Comparison of ENCODE assay signal across 8 mouse cellular contexts in genomic region chr5:73647261-73647900, GRCm38 (mm10). TPM values are rescaled to one million over a fixed set of nuclear protein-coding genes. Genes with fewer than 3 reads are reported as not detected.
A peak's percentile ranks its signal among the peaks of the same experiment; 100 is the strongest.
DNase-seq lines count a peak whose midpoint lies in the region; ATAC-seq and TF ChIP-seq lines count a peak whose summit lies in the region.

TSS of gene Sgcb (minus strand) at chr5:73647790.

- peaks cover 4% of the 10 kb centered on the region; the same call in 1 of the 2 replicates for H3K4me1 ChIP-seq in brown adipose tissue, adult 24 weeks (ENCODE audit: control insufficient read depth, insufficient read depth, insufficient read length, low read length)
- H3K4me1 ChIP-seq in forebrain, embryonic 11.5 days (replicated peaks; ENCODE audit: control insufficient read depth, insufficient read depth, low read length), result peaks cover 18% of the 10 kb centered on the region; the same call in 1 of the 2 replicates
- peaks cover 29% of the 10 kb centered on the region for H3K4me1 ChIP-seq in heart, embryonic 15.5 days (replicated peaks)
- peaks cover 0 to 2% of the 10 kb centered on the region in 2 experiments; a peak in 1 of 4 replicates for H3K4me1 ChIP-seq in liver, embryonic 14.5 days (replicated peaks; ENCODE audit: control insufficient read depth in 2 of 2, insufficient read depth in 2 of 2, low read length in 1 of 2)
- H3K4me1 ChIP-seq in neural tube, embryonic 11.5 days (ENCODE audit: control insufficient read depth, insufficient read depth, low read length), result peaks cover 13% of the 10 kb centered on the region
- H3K4me1 ChIP-seq in stomach, embryonic 16.5 days (ENCODE audit: control insufficient read depth, insufficient read depth, low read length), result peaks cover 11% of the 10 kb centered on the region

- WGBS in forebrain, embryonic 11.5 days, result under 1% methylated on average over 62 of the region's 62 CpGs
- under 1% methylated on average over 62 of the region's 62 CpGs for WGBS in heart, embryonic 15.5 days
- WGBS in liver, embryonic 14.5 days (ENCODE audit: insufficient replicate concordance), result under 1% methylated on average over 46 of the region's 62 CpGs
- WGBS in neural tube, embryonic 11.5 days, result under 1% methylated on average over 45 of the region's 62 CpGs
- under 1% methylated on average over 62 of the region's 62 CpGs for WGBS in stomach, embryonic 16.5 days

- ATAC-seq in forebrain, embryonic 11.5 days (replicated peaks; ENCODE audit: low FRiP score), result peak; percentile 86
- peak; percentile 86 for ATAC-seq in heart, embryonic 15.5 days (replicated peaks; ENCODE audit: insufficient number of reproducible peaks, insufficient read depth, low FRiP score, low read depth)
- peak; percentile 63; the same call in 1 of the 2 replicates for ATAC-seq in liver, embryonic 14.5 days (ENCODE audit: insufficient read depth)
- ATAC-seq in neural tube, embryonic 11.5 days (ENCODE audit: insufficient read depth, low FRiP score, low TSS enrichment), result peak; percentile 87
- ATAC-seq in stomach, embryonic 16.5 days (ENCODE audit: insufficient read depth, low FRiP score), result peak; percentile 88

- peak within 1 kb of the TSS; percentile 83 for H3K4me2 ChIP-seq in forebrain, embryonic 11.5 days (ENCODE audit: low read depth, low read length, severe bottlenecking)
- peak within 1 kb of the TSS; percentile 77 for H3K4me2 ChIP-seq in heart, embryonic 15.5 days
- peak within 1 kb of the TSS; percentile 69 for H3K4me2 ChIP-seq in liver, embryonic 14.5 days (ENCODE audit: low read depth)
- H3K4me2 ChIP-seq in neural tube, embryonic 11.5 days (ENCODE audit: low read depth), result peak within 1 kb of the TSS; percentile 61
- H3K4me2 ChIP-seq in stomach, embryonic 16.5 days (ENCODE audit: low read depth, low read length), result peak within 1 kb of the TSS; percentile 76

- H3K27me3 ChIP-seq in forebrain, embryonic 11.5 days (ENCODE audit: control insufficient read depth, insufficient read depth, low read length), result peaks cover 43% of the 10 kb centered on the region
- H3K27me3 ChIP-seq in heart, embryonic 15.5 days, result peaks cover 43% of the 10 kb centered on the region
- H3K27me3 ChIP-seq in liver, embryonic 14.5 days (ENCODE audit: control insufficient read depth, insufficient read depth, low read length), result peaks cover 58% of the 10 kb centered on the region
- peaks cover 36% of the 10 kb centered on the region for H3K27me3 ChIP-seq in neural tube, embryonic 11.5 days (ENCODE audit: control insufficient read depth, insufficient read depth, low read length)
- H3K27me3 ChIP-seq in stomach, embryonic 16.5 days (ENCODE audit: control insufficient read depth, insufficient read depth, low read length), result peaks cover 38% of the 10 kb centered on the region

- no peaks in the 10 kb centered on the region for H3K36me3 ChIP-seq in forebrain, embryonic 11.5 days (ENCODE audit: control insufficient read depth, insufficient read depth, low read length)
- H3K36me3 ChIP-seq in heart, embryonic 15.5 days, result 0 out of 2 replicates have a peak, but pooled peaks cover under 1% of the 10 kb centered on the region
- H3K36me3 ChIP-seq in liver, embryonic 14.5 days (replicated peaks; ENCODE audit: control insufficient read depth, insufficient read depth, low read depth), result no peaks in the 10 kb centered on the region
- no peaks in the 10 kb centered on the region for H3K36me3 ChIP-seq in neural tube, embryonic 11.5 days (ENCODE audit: control insufficient read depth, insufficient read depth, low read length)
- H3K36me3 ChIP-seq in stomach, embryonic 16.5 days (ENCODE audit: control insufficient read depth, insufficient read depth, low read length), result no peaks in the 10 kb centered on the region

- no peak for TF ChIP-seq EP300 in liver, embryonic 14.5 days (IDR thresholded peaks at IDR 0.05; ENCODE audit: low read depth)

- no peak within 1 kb of the TSS; the same call in 1 of the 2 replicates for H3K27ac ChIP-seq in brown adipose tissue, adult 24 weeks (replicated peaks; ENCODE audit: low read depth, low read length)
- H3K27ac ChIP-seq in forebrain, embryonic 11.5 days (ENCODE audit: low read depth, low read length), result no peak within 1 kb of the TSS
- peak within 1 kb of the TSS; percentile 93 for H3K27ac ChIP-seq in heart, embryonic 15.5 days
- H3K27ac ChIP-seq in liver, embryonic 14.5 days, result no peak within 1 kb of the TSS
- 0 out of 2 replicates have a peak within 1 kb of the TSS, but pooled peaks have one; percentile 62 for H3K27ac ChIP-seq in neural tube, embryonic 11.5 days (ENCODE audit: low read depth, low read length)
- H3K27ac ChIP-seq in stomach, embryonic 16.5 days (ENCODE audit: low read length), result no peak within 1 kb of the TSS

- no peaks in the 10 kb centered on the region for H3K9me3 ChIP-seq in forebrain, embryonic 11.5 days (ENCODE audit: control insufficient read depth, low read length)
- no peaks in the 10 kb centered on the region for H3K9me3 ChIP-seq in heart, embryonic 15.5 days (replicated peaks)
- no peaks in the 10 kb centered on the region for H3K9me3 ChIP-seq in liver, embryonic 14.5 days (ENCODE audit: control insufficient read depth, low read length)
- H3K9me3 ChIP-seq in neural tube, embryonic 11.5 days (ENCODE audit: control insufficient read depth, low read length), result no peaks in the 10 kb centered on the region
- no peaks in the 10 kb centered on the region for H3K9me3 ChIP-seq in stomach, embryonic 16.5 days (replicated peaks; ENCODE audit: control insufficient read depth, low read length)

- H3K4me3 ChIP-seq in brown adipose tissue, adult 24 weeks (ENCODE audit: insufficient read depth, low read depth, low read length), result peak within 1 kb of the TSS; percentile 68
- H3K4me3 ChIP-seq in forebrain, embryonic 11.5 days (ENCODE audit: low read depth, low read length), result peak within 1 kb of the TSS; percentile 81
- H3K4me3 ChIP-seq in heart, embryonic 15.5 days, result peak within 1 kb of the TSS; percentile 94
- H3K4me3 ChIP-seq in liver, embryonic 14.5 days (ENCODE audit: insufficient read depth in 1 of 2, low read depth in 2 of 2, low read length in 2 of 2), result peak within 1 kb of the TSS; percentile 66
- peak within 1 kb of the TSS; percentile 83 for H3K4me3 ChIP-seq in neural tube, embryonic 11.5 days (ENCODE audit: low read depth, low read length)
- peak within 1 kb of the TSS; percentile 75 for H3K4me3 ChIP-seq in stomach, embryonic 16.5 days (replicated peaks; ENCODE audit: low read length)

- H3K9ac ChIP-seq in forebrain, embryonic 11.5 days (ENCODE audit: low read length), result peak within 1 kb of the TSS; percentile 84
- peak within 1 kb of the TSS; percentile 86 for H3K9ac ChIP-seq in heart, embryonic 15.5 days
- H3K9ac ChIP-seq in liver, embryonic 14.5 days (replicated peaks), result 0 out of 2 replicates have a peak within 1 kb of the TSS, but pooled peaks have one; percentile 20
- peak within 1 kb of the TSS; percentile 86 for H3K9ac ChIP-seq in neural tube, embryonic 11.5 days (ENCODE audit: low read length)
- H3K9ac ChIP-seq in stomach, embryonic 16.5 days (ENCODE audit: low read length), result peak within 1 kb of the TSS; percentile 85

- no peak for TF ChIP-seq CTCF in liver, embryonic 14.5 days (IDR thresholded peaks at IDR 0.05; ENCODE audit: low read depth)

- peak; percentile 82 for DNase-seq in CD4-positive helper T cell, adult 2 months (ENCODE audit: low read depth, low spot score)
- peak; percentile 92 for DNase-seq in forebrain, embryonic 11.5 days (ENCODE audit: low spot score)
- peak; percentile 90 for DNase-seq in kidney, postnatal 25 days
- DNase-seq in liver, embryonic 14.5 days (ENCODE audit: low read depth in 3 of 3, low spot score in 3 of 3), result peak in 1 of 3 experiments; percentile 38
- DNase-seq in neural tube, embryonic 11.5 days (ENCODE audit: low spot score), result peak; percentile 87

RNA-seq across cellular contexts. Expression of gene Sgcb, which starts in this region (rescaled TPM):
- polyA plus RNA-seq in brown adipose tissue, adult 24 weeks (2012; ENCODE audit: insufficient read depth, insufficient read length, missing spikeins), result 25.7 and 26.2 TPM in 2 replicates
- polyA plus RNA-seq in forebrain, embryonic 11.5 days (2014; fragmentation: Nextera tagmentation; extraction: Ambion mirVana), result 19.9 and 20.5 TPM in 2 replicates
- polyA plus RNA-seq in heart, embryonic 15.5 days (2015; fragmentation: Nextera tagmentation; extraction: Ambion mirVana), result 35.3 and 38.2 TPM in 2 replicates
- 0.83 and 1.2 TPM in 2 replicates for polyA plus RNA-seq in liver, embryonic 14.5 days (2012; rRNA removed)
- 1.8 and 2.2 TPM in 2 replicates for polyA plus RNA-seq in liver, embryonic 14.5 days (2014; fragmentation: Nextera tagmentation; extraction: Ambion mirVana)
- 27.7 and 29.2 TPM in 2 replicates for polyA plus RNA-seq in neural tube, embryonic 11.5 days (2014; fragmentation: Nextera tagmentation; extraction: Ambion mirVana)
- 30.1 and 32.1 TPM in 2 replicates for polyA plus RNA-seq in stomach, embryonic 16.5 days (2015; fragmentation: Nextera tagmentation; extraction: Ambion mirVana)

Comparison
In these comparisons a context has a peak if more than half of its experiments do, and no peak if none do; other contexts are left out.
1. H3K27ac ChIP-seq: peak in heart, embryonic 15.5 days (single experiment) and neural tube, embryonic 11.5 days (single experiment); none in brown adipose tissue, adult 24 weeks (single experiment), forebrain, embryonic 11.5 days (single experiment), liver, embryonic 14.5 days (single experiment) and stomach, embryonic 16.5 days (single experiment).
2. H3K9ac ChIP-seq: peak in every context shown above with its lines; median percentile 86 in heart, embryonic 15.5 days; 86 in neural tube, embryonic 11.5 days; 85 in stomach, embryonic 16.5 days; 84 in forebrain, embryonic 11.5 days; 20 in liver, embryonic 14.5 days.
3. Peak in every context shown above with its lines, with median percentiles within 50 percentile points of each other: H3K4me3 ChIP-seq, ATAC-seq and H3K4me2 ChIP-seq.